Mouse (Mus musculus): ENCODE results near the gene Fli1. TPM values are rescaled to one million over a fixed set of nuclear protein-coding genes. Genes with fewer than 3 reads are reported as not detected.

The Fli1 gene
- polyA plus RNA-seq, 1 experiment from 2014 or later, result 31.0 TPM

DNA sequence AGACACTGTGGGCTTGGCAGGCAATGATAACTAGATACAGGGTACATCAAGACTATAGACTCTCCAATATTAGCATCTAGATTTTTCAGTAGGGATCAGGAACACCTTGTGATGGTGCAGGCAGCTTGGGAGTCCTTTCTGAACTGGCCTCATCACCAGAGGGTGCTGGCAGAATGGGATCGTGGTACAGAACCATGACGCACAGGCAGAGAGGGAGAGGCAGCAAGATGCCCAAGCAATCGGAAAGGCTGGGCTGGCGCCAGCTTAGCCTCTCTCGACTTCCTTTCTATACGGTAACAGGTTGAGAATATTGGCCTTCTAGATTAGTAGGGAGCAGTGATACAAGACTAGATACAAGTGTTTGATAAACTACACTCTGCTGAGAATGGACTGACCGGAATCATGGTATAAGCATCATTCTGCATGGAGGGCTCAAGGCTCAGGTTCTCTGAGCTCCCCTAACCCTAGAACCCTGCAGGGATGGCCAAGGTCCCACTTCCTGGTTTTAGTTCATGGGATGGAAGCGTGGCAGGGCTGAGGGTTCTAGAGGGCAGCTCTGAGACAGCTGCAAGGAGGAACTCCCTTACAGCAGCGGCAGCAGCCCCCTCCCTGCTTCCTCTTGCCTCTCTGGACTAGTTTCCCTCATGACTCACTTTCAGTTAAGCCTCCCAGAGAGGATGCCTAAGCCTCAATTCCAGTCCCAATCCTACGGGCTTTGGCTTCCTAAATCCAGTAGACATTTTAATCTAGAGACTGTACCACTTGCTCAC, 67.9 kb downstream of the Fli1 start:
- H3K36me3 ChIP-seq, result peaks cover 20% of the 10 kb centered on the region
- no peaks in the 10 kb centered on the region for H3K9me3 ChIP-seq (replicated peaks)
- H3K4me1 ChIP-seq, result peaks cover 13% of the 10 kb centered on the region
- WGBS, result 84% methylated on average over 10 of the region's 10 CpGs
- H3K4me3 ChIP-seq (replicated peaks), result no peak overlapping the region
- no peak overlapping the region for H3K9ac ChIP-seq
- no peaks in the 10 kb centered on the region for H3K27me3 ChIP-seq
- no peak overlapping the region for H3K4me2 ChIP-seq
- H3K27ac ChIP-seq, result no peak overlapping the region
- no peak for ATAC-seq (replicated peaks; ENCODE audit: low FRiP score)

- ATAC-seq (replicated peaks; ENCODE audit: low FRiP score), result no peak
- H3K27me3 ChIP-seq, result no peaks in the 10 kb centered on the region
- peaks cover 14% of the 10 kb centered on the region for H3K4me1 ChIP-seq
- H3K4me3 ChIP-seq (replicated peaks), result no peak overlapping the region
- no peak overlapping the region for H3K27ac ChIP-seq
- WGBS, result 87% methylated on average over 3 of the region's 3 CpGs
- H3K9ac ChIP-seq, result no peak overlapping the region
- no peaks in the 10 kb centered on the region for H3K9me3 ChIP-seq (replicated peaks)
- no peak overlapping the region for H3K4me2 ChIP-seq
- H3K36me3 ChIP-seq, result peaks cover 20% of the 10 kb centered on the region
Measured at GRCm38 (mm10) chr9:32472346-32472745, 70.3 kb downstream of the Fli1 start.

GRCm38 (mm10) chr9:32469123-32469751, 73.4 kb downstream of the Fli1 start:
- H3K4me3 ChIP-seq (replicated peaks), result no peak overlapping the region
- WGBS, result 87% methylated on average over 8 of the region's 8 CpGs
- no peaks in the 10 kb centered on the region for H3K9me3 ChIP-seq (replicated peaks)
- peaks cover 29% of the 10 kb centered on the region for H3K4me1 ChIP-seq
- peaks cover 9% of the 10 kb centered on the region for H3K36me3 ChIP-seq
- H3K27ac ChIP-seq, result no peak overlapping the region
- H3K4me2 ChIP-seq, result no peak overlapping the region
- H3K27me3 ChIP-seq, result no peaks in the 10 kb centered on the region
- ATAC-seq (replicated peaks; ENCODE audit: low FRiP score), result no peak
- H3K9ac ChIP-seq, result no peak overlapping the region

- no peak overlapping the region for H3K4me3 ChIP-seq (replicated peaks)
- H3K27me3 ChIP-seq, result no peaks in the 10 kb centered on the region
- no peak for ATAC-seq (replicated peaks; ENCODE audit: low FRiP score)
- no peaks in the 10 kb centered on the region for H3K9me3 ChIP-seq (replicated peaks)
- WGBS, result 83% methylated on average over 1 of the region's 1 CpGs
- H3K4me1 ChIP-seq, result peaks cover 32% of the 10 kb centered on the region
- no peak overlapping the region for H3K9ac ChIP-seq
- H3K36me3 ChIP-seq, result peaks cover 4% of the 10 kb centered on the region
- 0 out of 2 replicates have a peak overlapping the region, but pooled peaks have one; percentile 3 for H3K27ac ChIP-seq
- H3K4me2 ChIP-seq, result no peak overlapping the region
Measured at GRCm38 (mm10) chr9:32468313-32468712, 74.3 kb downstream of the Fli1 start.

- H3K27me3 ChIP-seq, result no peaks in the 10 kb centered on the region
- peak overlapping the region; percentile 62 for H3K27ac ChIP-seq
- 58% methylated on average over 8 of the region's 8 CpGs for WGBS
- H3K9ac ChIP-seq, result no peak overlapping the region
- H3K4me2 ChIP-seq, result no peak overlapping the region
- no peaks in the 10 kb centered on the region for H3K9me3 ChIP-seq (replicated peaks)
- peaks cover 32% of the 10 kb centered on the region for H3K4me1 ChIP-seq
- ATAC-seq (replicated peaks; ENCODE audit: low FRiP score), result peak; percentile 37; the same call in 1 of the 2 replicates
- peaks cover 4% of the 10 kb centered on the region for H3K36me3 ChIP-seq
- H3K4me3 ChIP-seq (replicated peaks), result no peak overlapping the region
Measured at GRCm38 (mm10) chr9:32467443-32467842, 75.2 kb downstream of the Fli1 start.

- H3K36me3 ChIP-seq, result peaks cover 4% of the 10 kb centered on the region
- peak overlapping the region; percentile 68; the same call in 1 of the 2 replicates for H3K27ac ChIP-seq
- 37% methylated on average over 8 of the region's 8 CpGs for WGBS
- H3K4me3 ChIP-seq (replicated peaks), result no peak overlapping the region
- no peak for ATAC-seq (replicated peaks; ENCODE audit: low FRiP score)
- peaks cover 32% of the 10 kb centered on the region for H3K4me1 ChIP-seq
- no peaks in the 10 kb centered on the region for H3K27me3 ChIP-seq
- H3K9ac ChIP-seq, result no peak overlapping the region
- H3K4me2 ChIP-seq, result no peak overlapping the region
- H3K9me3 ChIP-seq (replicated peaks), result no peaks in the 10 kb centered on the region
Measured at GRCm38 (mm10) chr9:32466861-32467260, 75.8 kb downstream of the Fli1 start.

DNA sequence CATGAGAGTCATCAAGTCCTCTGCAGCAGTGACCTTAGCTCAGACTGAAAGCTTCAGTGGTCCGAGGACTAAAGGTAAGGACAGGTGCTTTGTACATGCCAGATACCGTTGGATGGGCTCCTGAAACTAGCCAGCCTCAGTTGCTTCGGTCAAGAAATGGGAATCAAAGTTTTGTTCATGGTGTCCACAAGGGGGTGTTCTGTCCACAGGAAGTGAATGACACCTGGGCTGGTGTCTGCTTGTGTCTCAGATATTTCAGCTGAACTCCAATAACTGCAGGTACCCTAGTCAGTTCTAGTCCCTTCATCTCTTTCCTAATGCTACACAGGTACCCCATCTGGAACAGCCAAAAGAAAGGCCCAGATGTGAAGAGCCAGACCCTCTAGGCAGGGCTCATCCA, 86.0 kb downstream of the Fli1 start:
- no peaks in the 10 kb centered on the region for H3K4me1 ChIP-seq
- H3K9ac ChIP-seq, result no peak overlapping the region
- ATAC-seq (replicated peaks; ENCODE audit: low FRiP score), result no peak
- 82% methylated on average over 3 of the region's 3 CpGs for WGBS
- no peak overlapping the region for H3K4me2 ChIP-seq
- H3K4me3 ChIP-seq (replicated peaks), result no peak overlapping the region
- H3K9me3 ChIP-seq (replicated peaks), result no peaks in the 10 kb centered on the region
- no peak overlapping the region for H3K27ac ChIP-seq
- peaks cover 26% of the 10 kb centered on the region for H3K36me3 ChIP-seq
- no peaks in the 10 kb centered on the region for H3K27me3 ChIP-seq

DNA sequence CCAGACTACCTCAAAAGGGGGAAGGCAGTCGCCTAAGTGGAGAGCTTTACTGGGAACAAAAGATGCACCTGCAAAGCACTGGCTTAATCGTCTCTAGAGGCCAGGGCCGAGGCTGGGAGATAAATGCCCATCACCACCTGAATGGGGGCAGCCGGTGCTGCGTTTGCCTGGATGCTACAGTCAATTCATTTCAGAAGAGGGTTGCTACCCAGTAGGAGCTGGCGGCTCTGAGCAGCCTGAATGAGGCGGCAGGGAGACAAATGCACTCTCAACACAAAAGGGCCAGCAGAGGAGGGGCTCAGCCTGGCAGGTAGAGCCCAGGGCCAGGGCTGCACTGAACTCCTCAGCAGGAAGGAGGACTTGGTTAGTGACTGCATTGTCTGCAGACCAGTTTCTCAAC, 92.5 kb downstream of the Fli1 start:
- Histone ChIP-seq H3K9ac (no peak overlapping the region), H3K4me2 (no peak overlapping the region), H3K4me1 (no peaks in the 10 kb centered on the region), H3K27me3 (no peaks in the 10 kb centered on the region), H3K9me3 (replicated peaks) (no peaks in the 10 kb centered on the region), H3K36me3 (peaks cover 22% of the 10 kb centered on the region), H3K27ac (no peak overlapping the region), H3K4me3 (replicated peaks) (no peak overlapping the region)
- ATAC-seq (replicated peaks; ENCODE audit: low FRiP score), result no peak
- 38% methylated on average over 7 of the region's 7 CpGs for WGBS

- Histone ChIP-seq H3K9me3 (replicated peaks) (no peaks in the 10 kb centered on the region), H3K27me3 (no peaks in the 10 kb centered on the region), H3K9ac (no peak overlapping the region), H3K4me2 (no peak overlapping the region), H3K4me3 (replicated peaks) (no peak overlapping the region), H3K27ac (no peak overlapping the region), H3K36me3 (peaks cover 19% of the 10 kb centered on the region), H3K4me1 (0 out of 2 replicates have a peak, but pooled peaks cover 4% of the 10 kb centered on the region)
- WGBS, result 87% methylated on average over 5 of the region's 5 CpGs
- ATAC-seq (replicated peaks; ENCODE audit: low FRiP score), result no peak
Measured at GRCm38 (mm10) chr9:32448766-32449165, 93.9 kb downstream of the Fli1 start.

DNA sequence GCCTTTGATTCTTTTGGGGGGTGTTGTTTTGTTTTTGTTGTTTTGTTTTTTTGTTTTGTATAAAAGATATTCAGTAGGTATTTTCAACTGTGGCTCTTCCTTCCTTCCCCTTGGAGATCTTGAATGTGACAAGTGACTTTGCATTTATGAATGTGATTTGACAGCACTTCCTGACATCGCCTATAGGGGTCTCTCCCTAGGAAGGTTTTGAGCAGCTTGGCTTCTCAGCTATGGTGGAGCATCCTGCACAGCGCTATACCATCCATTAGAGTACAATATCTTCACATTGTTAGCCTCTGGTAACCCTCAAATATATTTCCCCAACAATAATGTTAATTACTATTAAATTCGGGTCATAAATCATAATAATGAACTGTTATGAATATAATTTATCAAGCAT, 96.9 kb downstream of the Fli1 start:
- Histone ChIP-seq H3K27me3 (no peaks in the 10 kb centered on the region), H3K9ac (no peak overlapping the region), H3K36me3 (peaks cover 25% of the 10 kb centered on the region), H3K4me1 (0 out of 2 replicates have a peak, but pooled peaks cover 4% of the 10 kb centered on the region), H3K27ac (no peak overlapping the region), H3K4me3 (replicated peaks) (no peak overlapping the region), H3K4me2 (no peak overlapping the region), H3K9me3 (replicated peaks) (no peaks in the 10 kb centered on the region)
- WGBS, result 51% methylated on average over 3 of the region's 3 CpGs
- no peak for ATAC-seq (replicated peaks; ENCODE audit: low FRiP score)

DNA sequence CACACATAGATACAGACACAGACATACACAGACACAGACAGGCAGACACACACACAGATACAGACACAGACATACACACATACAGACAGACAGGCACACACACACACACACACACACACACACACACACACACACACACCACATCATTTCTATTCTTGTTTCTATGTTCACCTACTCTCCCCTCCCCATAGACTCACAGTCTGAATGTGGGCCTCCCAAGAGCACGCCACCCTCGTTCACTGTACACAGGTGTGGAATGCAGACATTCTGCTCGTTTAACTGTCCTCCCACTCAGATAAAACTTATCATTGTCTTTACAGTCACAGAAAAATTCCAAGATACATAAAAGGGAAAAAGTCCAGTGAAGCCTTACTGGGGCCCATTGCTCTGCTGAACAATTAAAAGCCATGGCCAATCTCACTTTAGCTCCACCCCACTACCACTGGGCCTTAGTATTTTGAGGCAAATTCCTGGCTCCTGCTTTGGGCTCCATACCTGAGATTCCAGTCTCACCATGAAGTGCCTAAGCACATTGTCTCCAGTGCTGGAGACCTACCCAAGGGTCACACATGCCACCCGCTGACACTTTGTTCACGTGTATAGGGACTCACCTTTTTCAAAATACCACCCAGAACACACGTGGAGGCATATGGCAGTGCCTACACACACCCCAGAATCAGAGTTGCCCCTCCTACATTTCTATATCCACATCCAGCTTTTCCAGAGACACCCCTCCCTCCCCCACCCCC, 98.0 kb downstream of the Fli1 start:
- ATAC-seq (replicated peaks; ENCODE audit: low FRiP score), result no peak
- 71% methylated on average over 6 of the region's 6 CpGs for WGBS
- Histone ChIP-seq H3K27ac (no peak overlapping the region), H3K4me3 (replicated peaks) (no peak overlapping the region), H3K36me3 (peaks cover 20% of the 10 kb centered on the region; the same call in 1 of the 2 replicates), H3K4me2 (no peak overlapping the region), H3K9me3 (replicated peaks) (no peaks in the 10 kb centered on the region), H3K9ac (no peak overlapping the region), H3K27me3 (no peaks in the 10 kb centered on the region), H3K4me1 (0 out of 2 replicates have a peak, but pooled peaks cover 4% of the 10 kb centered on the region)

- H3K9ac ChIP-seq, result no peak overlapping the region
- no peak overlapping the region for H3K4me3 ChIP-seq (replicated peaks)
- no peak for ATAC-seq (replicated peaks; ENCODE audit: low FRiP score)
- H3K27me3 ChIP-seq, result no peaks in the 10 kb centered on the region
- H3K36me3 ChIP-seq, result peaks cover 12% of the 10 kb centered on the region; the same call in 1 of the 2 replicates
- 58% methylated on average over 6 of the region's 6 CpGs for WGBS
- no peak overlapping the region for H3K4me2 ChIP-seq
- H3K9me3 ChIP-seq (replicated peaks), result no peaks in the 10 kb centered on the region
- no peak overlapping the region for H3K27ac ChIP-seq
- H3K4me1 ChIP-seq, result 0 out of 2 replicates have a peak, but pooled peaks cover 4% of the 10 kb centered on the region
Measured at GRCm38 (mm10) chr9:32443817-32444216, 98.8 kb downstream of the Fli1 start.

Measured in kidney, embryonic 15.5 days (tissue).